Mouse (Mus musculus) heart, adult 9 months (tissue): Measurements from ENCODE around the gene Ldoc1.

Source experiments
- DNase-seq, 2 experiments: peaks; one replicate each; pipeline ENCODE4 v3.0.0; 2022; ENCODE audit warnings: low spot score in 2 of 2

The Ldoc1 gene

DNA sequence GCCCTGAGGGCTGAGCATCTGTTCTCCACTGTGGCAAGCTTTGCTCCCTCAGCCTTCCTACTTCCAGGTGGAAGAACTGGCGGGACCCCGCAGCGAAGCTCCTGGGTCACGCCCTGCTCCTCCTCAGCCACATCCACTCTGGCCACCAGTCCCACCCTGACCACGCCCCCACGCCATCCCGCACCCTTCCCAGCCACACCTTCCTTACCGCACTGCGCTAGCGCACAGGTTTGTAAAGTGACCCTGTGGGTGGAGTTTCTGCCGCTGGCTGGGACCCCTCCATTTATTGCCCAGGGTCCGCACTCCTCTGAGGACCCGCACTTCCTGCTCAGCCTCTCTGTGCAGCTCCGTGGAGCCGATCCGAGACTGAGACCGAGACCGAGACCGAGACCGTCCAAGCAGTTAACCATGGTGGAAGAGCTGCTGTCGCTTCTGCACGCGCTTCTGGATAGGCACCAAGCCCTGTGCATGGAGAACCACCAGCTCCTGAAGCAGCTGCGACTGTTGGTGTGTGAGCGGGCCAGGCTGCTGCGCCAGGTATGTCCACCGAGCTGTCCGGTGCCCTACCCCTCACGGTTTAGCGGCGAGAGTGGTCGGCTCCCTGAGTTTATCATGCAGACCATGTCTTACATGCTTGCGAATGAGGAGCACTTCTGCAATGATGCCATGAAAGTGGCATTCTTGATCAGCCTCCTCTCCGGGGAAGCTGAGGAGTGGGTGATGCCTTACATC, at the start of gene Ldoc1:
Ldoc1 (plus strand) TSS at position 196 of the 732 bp plus-strand sequence.
- DNase-seq, result no peak

DNA sequence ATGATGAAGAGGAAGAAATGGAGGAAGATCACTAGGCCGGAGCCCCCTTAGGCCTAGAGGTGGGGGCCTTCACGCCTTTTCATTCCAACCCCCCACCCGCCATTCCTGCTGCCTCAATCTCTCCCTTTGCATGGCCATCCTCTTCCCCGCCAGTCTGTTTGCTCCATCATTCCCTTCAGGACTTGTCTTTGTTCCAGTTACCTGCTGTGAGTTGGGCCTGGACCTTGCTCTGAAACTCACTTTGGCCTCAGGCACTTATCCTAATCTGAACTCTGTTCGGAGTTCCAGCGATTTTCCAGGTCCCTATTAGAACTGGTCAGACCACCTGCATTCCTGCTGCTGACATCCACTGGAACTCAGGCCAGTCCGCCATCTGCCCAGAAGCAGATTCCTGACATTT, 834 bp downstream of the Ldoc1 start:
- no peak for DNase-seq

DNA sequence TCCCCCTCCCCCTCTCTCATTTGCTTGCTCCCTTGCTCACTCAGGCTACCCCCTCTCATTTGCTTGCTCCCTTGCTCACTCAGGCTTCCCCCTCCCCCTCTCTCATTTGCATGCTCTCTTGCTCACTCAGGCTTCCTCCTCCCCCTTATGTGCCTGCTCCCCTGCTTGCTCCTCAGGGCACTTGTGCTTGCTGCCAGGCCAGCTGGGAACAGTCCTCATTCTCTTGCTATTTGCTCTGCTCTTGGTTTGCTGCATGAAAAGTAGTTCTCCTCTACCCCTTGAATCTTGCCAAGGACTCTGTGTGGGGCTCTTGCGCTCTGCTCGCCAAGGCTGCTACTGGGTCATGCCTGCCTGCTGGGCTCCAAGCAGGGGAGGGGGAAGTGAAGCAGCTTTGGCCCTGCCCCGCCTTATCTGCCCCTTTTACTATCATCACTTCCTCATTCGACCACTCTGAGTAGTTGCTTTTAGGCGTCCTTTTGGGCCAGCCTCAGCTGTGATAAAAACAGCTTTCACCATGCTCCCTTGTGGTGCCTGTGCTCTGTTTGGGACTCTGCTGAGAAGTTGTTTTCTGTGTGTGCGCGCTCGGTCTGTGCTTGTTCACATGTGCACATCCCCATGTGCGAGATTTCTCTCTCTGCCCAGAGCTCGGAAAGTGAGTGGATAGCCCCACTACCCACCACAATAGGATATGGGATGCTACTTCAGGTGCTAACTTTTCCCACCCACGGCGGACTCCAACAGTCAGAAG, 13.2 kb downstream of the Ldoc1 start:
- DNase-seq, result no peak

DNA sequence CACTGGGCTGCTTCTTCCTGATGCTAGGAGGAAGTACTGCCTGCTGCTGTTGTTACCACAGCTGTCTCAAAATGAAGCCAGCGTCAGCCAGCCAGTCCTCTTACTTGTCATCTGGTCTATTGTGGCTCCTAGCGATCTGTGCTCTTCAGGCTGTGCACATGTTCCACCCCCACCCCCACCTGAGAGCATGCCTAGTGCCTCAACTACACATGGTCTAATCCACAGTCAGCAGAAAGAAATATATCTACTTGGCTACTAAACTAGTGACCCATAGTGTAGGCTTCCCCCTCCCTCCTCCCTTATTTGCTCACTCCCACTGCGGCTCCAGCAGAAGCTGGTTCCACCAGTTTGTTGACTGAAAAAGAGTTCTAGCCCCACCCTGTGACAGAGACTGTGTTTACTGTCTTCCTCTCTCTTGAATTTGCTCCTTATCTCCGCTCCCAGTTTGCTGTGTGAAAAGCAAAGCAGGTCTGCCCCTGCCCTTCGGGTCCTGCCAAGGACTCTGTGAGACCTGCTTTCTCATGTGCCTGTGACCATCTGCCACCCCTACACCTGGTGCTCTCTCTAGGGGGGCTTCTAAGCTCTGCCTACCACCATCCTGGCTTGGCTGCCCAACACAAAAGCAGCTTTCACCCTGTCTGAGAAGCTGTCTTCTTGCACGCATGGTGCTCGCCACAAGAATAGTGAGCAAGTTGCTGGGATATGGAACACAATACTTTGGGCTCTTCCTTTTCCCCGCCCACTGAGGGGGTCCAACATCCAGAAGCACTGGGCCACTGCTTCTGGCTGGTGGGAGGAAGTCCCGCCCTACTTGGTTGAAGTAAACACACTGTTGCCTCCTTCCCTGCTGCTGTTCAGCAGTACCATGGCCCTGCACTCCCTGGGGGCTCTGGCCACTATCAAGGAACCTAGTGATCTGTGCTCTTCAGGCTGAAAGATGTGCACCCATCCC, 14.0 kb downstream of the Ldoc1 start:
- no peak for DNase-seq

DNA sequence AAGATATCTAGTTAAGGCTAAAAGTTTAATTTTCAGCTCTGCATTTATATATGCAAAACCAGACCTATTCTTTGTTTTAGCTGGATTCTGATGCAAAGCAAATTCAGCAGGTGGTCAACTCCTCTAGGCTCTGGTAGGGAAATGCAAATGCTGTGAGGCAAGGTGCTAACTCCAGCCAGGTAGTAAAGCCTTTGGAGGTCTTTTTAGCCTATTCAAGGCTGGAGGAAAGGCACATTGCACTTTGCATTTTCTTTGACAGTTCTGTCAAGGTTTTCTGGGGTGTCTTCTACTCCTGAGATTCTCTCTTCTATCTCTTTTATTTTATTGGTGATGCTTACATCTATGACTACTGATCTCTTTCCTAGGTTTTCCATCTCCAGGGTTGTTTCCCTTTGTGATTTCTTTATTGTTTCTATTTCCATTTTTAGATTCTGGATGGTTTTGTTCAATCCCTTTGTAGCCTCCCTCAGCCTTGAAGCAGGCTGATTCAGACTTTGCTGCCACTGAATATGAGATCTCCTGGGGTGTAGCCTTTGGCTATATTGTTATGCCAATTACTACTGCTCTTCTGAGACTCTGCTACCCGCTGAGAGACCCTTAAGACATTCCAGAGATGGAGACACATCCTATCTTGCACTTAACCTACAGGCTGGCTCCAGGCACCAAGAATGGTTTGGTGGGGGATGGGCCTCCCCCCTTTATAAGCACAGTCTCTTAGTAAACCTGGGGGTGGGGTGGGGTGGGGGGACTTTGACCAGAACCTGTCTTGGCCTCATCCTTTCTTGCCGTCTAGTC, 18.4 kb downstream of the Ldoc1 start:
- DNase-seq, result no peak
